Mouse (Mus musculus): ENCODE results near the gene Mthfd1l.

DNA sequence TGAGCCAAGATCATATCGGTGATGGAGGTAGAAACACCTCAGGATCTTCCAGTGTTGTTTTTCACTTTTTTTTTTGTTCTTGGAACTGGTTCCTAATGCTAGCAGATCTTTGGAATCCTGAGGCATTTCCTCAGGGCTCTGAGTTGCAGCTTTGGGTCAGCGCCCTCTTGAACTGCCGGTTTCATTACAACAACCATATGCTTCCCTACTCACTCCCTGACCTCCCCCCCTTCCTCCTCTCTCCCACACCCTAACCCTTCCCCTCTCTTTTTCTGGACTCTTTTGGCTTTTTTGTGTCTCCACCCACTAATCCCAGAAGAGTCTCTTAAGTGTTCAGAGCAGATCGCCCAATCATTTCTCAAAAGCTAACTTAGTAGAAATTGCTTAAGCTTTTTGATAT lies 156.0 kb downstream of the Mthfd1l start:
- TF ChIP-seq CTCF (IDR thresholded peaks at IDR 0.05; ENCODE audit: extremely low read depth, insufficient read depth, low read length) (no peak), POLR2A (IDR thresholded peaks at IDR 0.05; ENCODE audit: extremely low read depth, insufficient read depth, low read length) (no peak)
